Mouse (Mus musculus): ENCODE data around the gene Dpp7. TPM values are rescaled to one million over a fixed set of nuclear protein-coding genes. Genes with fewer than 3 reads are reported as not detected.

The Dpp7 gene
- 29.9 and 32.9 TPM in 2 replicates for polyA plus RNA-seq (2011; ENCODE audit: insufficient read length, low read depth, missing spikeins)

DNA sequence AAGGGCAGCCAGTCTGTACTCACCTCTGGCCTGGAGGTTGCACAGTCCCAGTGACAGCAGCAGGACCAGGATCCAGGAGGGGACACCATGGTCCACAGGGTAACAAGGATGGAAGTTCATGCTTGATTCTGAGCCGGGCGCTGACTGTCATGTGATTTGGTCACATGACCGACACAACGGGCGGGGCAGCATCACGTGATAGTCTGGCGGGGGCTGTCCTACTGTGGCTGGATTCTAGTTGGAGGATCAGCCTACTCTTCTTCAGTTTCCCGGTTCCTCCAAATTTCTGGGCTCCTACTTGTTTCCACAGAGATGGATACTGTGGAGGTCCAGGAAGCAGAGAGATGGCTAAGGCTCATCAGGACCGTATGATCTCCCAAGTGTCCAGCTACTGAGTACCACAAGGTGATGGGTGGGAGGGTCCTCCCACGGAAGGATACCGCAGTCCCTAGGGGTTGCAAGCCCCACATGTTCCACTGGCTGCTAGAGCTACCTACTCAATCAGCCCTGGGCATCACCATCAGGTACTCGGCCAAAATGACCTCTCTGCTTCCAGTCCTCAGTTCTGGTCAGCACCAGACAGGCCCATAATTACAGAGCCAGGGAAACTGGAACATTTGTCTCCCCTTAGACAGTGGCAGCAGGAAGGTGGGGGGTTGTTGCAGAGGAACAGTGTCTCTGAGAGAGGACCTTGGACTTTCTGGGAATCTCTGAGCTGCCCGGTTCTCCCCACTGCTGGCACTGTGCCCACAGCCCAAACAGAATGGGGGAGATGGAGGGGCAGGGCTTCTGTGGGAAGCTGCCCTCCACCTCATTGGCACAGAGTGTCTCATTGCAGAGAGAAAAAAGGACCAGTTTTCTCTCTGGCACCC is at the start of gene Dpp7:
TSS of gene Dpp7 (minus strand) at position 152 of the 872 bp plus-strand sequence.
- H3K4me1 ChIP-seq (ENCODE audit: control insufficient read depth, insufficient read depth, low read length), result peaks cover 2% of the 10 kb centered on the region; the same call in 1 of the 2 replicates
- TF ChIP-seq CTCF (IDR thresholded peaks at IDR 0.05; ENCODE audit: borderline replicate concordance, insufficient read depth, low read length), result no peak
- TF ChIP-seq POLR2A (IDR thresholded peaks at IDR 0.05; ENCODE audit: low read depth, low read length), result peak; percentile 63
- peak within 1 kb of the TSS; percentile 68 for H3K4me3 ChIP-seq (ENCODE audit: insufficient read depth, low read length)
- no peak within 1 kb of the TSS for H3K27ac ChIP-seq (ENCODE audit: insufficient read depth, low read length)

DNA sequence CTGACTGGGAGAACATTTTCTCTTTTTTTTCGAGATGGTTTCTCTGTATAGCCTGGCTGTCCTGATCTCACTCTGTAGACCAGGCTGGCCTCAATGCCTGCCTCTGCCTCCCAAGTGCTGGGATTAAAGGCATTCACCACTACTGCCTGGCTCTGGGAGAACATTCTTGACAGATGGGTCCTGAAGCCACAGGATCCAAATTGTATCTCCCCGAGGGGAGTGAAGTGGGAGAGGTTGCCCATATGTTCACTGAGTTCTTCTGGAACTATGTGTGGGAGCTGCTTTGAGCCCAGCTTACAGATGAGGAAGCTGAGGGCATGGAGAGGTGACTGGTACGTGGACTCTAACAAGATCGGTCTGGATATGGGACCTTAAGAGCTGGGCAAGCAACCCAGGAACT is 47.8 kb upstream of the Dpp7 start:
- TF ChIP-seq POLR2A (IDR thresholded peaks at IDR 0.05; ENCODE audit: low read depth, low read length) (no peak), CTCF (IDR thresholded peaks at IDR 0.05; ENCODE audit: borderline replicate concordance, insufficient read depth, low read length) (no peak)
- Histone ChIP-seq H3K4me3 (ENCODE audit: insufficient read depth, low read length) (peak overlapping the region; percentile 82; the same call in 1 of the 2 replicates), H3K4me1 (ENCODE audit: control insufficient read depth, insufficient read depth, low read length) (no peaks in the 10 kb centered on the region), H3K27ac (ENCODE audit: insufficient read depth, low read length) (no peak overlapping the region)

DNA sequence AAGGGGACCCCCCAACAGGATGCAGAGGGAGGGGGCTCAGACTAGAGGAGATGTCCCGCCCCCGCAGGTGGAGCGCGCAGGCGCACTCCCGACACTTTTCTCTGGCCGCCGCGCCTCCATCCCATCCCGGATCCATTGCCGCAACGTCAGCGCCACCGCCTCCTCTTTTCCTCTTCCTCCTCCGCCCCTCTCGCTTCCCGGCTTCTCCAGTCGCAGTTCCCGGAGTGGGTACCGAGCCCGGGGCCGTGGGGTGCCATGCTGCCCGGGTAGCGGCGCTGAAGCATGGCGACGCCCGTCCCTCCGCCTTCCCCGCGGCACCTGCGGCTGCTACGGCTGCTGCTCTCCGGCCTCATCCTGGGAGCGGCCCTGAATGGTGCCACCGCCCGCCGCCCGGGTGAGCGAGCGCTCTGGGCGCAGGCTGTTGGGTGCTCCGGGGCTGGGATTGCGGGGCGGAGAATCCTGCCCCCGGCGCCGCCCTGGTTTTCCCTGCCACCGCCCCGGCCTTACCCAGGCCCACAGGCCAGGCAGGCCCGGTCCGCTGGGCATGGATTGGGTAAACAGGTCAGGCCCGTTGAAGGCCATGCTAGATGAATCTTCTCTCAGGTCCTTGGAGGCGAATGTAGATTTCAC is 46.9 kb upstream of the Dpp7 start:
- TF ChIP-seq CTCF (IDR thresholded peaks at IDR 0.05; ENCODE audit: borderline replicate concordance, insufficient read depth, low read length), result no peak
- TF ChIP-seq POLR2A (IDR thresholded peaks at IDR 0.05; ENCODE audit: low read depth, low read length), result peak; percentile 70
- Histone ChIP-seq H3K4me1 (ENCODE audit: control insufficient read depth, insufficient read depth, low read length) (no peaks in the 10 kb centered on the region), H3K27ac (ENCODE audit: insufficient read depth, low read length) (no peak overlapping the region), H3K4me3 (ENCODE audit: insufficient read depth, low read length) (peak overlapping the region; percentile 82)

DNA sequence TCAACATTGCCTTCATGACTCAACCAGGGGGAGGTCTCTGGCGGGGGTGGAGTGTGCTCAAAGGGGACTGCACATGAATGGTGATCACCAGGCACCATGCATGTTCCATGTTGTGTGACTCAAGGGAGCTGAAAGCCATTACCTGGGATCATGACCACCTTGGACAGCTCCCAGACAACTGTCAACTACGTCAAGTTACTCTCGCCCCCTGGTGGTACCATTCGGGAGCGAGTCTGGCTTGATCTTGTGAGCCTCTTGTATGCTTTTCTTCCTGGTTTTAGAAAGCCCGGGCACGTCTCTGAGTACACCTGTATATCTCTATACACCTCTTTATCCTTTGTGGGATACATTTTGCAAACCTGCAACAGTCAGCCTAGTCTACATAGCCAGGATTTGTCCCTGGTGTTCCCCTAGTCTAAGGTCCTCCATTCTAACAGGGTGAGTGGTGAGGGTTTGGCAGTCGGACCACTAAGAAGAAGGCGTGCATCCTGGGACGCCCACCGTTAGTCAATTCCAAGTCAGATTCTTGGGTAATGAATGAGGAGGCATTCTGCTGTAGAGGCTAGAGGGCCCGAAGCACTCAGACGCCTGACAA is 46.3 kb upstream of the Dpp7 start:
- Histone ChIP-seq H3K4me1 (ENCODE audit: control insufficient read depth, insufficient read depth, low read length) (no peaks in the 10 kb centered on the region), H3K4me3 (ENCODE audit: insufficient read depth, low read length) (peak overlapping the region; percentile 82), H3K27ac (ENCODE audit: insufficient read depth, low read length) (no peak overlapping the region)
- TF ChIP-seq CTCF (IDR thresholded peaks at IDR 0.05; ENCODE audit: borderline replicate concordance, insufficient read depth, low read length), result peak; percentile 63; the same call in 1 of the 2 replicates
- no peak for TF ChIP-seq POLR2A (IDR thresholded peaks at IDR 0.05; ENCODE audit: low read depth, low read length)

- Histone ChIP-seq H3K4me1 (ENCODE audit: control insufficient read depth, insufficient read depth, low read length) (no peaks in the 10 kb centered on the region), H3K27ac (ENCODE audit: insufficient read depth, low read length) (no peak overlapping the region), H3K4me3 (ENCODE audit: insufficient read depth, low read length) (no peak overlapping the region)
- no peak for TF ChIP-seq POLR2A (IDR thresholded peaks at IDR 0.05; ENCODE audit: low read depth, low read length)
- peak; percentile 53; the same call in 1 of the 2 replicates for TF ChIP-seq CTCF (IDR thresholded peaks at IDR 0.05; ENCODE audit: borderline replicate concordance, insufficient read depth, low read length)
Measured at GRCm38 (mm10) chr2:25400764-25401163, 44.6 kb upstream of the Dpp7 start.

GRCm38 (mm10) chr2:25400291-25400690 is 44.1 kb upstream of the Dpp7 start:
- H3K4me1 ChIP-seq (ENCODE audit: control insufficient read depth, insufficient read depth, low read length), result no peaks in the 10 kb centered on the region
- TF ChIP-seq POLR2A (IDR thresholded peaks at IDR 0.05; ENCODE audit: low read depth, low read length) (no peak), CTCF (IDR thresholded peaks at IDR 0.05; ENCODE audit: borderline replicate concordance, insufficient read depth, low read length) (no peak)
- H3K27ac ChIP-seq (ENCODE audit: insufficient read depth, low read length), result no peak overlapping the region
- no peak overlapping the region for H3K4me3 ChIP-seq (ENCODE audit: insufficient read depth, low read length)

DNA sequence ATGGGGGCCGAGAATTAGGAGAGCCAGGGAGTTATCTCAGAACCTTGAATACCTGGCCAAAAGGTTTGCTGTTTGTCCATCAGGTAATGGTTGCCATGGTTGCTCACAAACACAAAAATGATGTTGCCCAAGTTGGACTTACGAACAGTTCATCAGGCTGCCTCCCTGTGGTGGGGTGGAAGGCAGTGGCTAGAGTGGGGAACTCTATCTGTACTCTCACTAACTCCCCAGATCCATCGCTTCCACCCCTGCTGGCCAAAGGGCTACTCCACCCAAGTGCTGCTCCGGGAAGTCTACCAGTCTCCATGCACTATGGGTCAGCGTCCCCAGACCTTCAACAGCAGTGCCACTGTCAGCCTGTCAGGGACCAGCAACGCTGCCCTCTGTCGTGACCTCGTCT is 42.9 kb upstream of the Dpp7 start, which contains the start of gene Npdc1:
TSS of gene Npdc1 (plus strand) at position 301 of the 400 bp plus-strand sequence.
- Histone ChIP-seq H3K27ac (ENCODE audit: insufficient read depth, low read length) (no peak within 1 kb of the TSS), H3K4me3 (ENCODE audit: insufficient read depth, low read length) (no peak within 1 kb of the TSS), H3K4me1 (ENCODE audit: control insufficient read depth, insufficient read depth, low read length) (peaks cover 9% of the 10 kb centered on the region)
- TF ChIP-seq POLR2A (IDR thresholded peaks at IDR 0.05; ENCODE audit: low read depth, low read length) (no peak), CTCF (IDR thresholded peaks at IDR 0.05; ENCODE audit: borderline replicate concordance, insufficient read depth, low read length) (no peak)

DNA sequence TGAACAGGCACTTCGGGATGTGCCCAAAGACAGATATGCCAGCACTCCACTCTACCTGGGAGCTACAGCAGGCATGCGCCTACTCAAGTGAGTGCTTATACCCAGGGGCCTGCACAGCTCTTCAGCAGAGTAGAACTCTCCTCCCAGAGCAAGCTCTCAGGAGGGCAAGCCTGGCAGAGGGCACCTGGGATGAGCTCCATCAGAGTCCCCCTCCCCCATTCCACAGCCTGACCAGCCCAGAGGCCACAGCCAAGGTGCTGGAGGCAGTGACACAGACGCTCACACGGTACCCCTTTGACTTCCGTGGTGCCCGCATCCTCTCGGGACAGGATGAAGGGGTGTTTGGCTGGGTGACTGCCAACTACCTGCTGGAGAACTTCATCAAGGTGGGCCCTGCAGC is 41.9 kb upstream of the Dpp7 start:
- Histone ChIP-seq H3K4me3 (ENCODE audit: insufficient read depth, low read length) (no peak overlapping the region), H3K4me1 (ENCODE audit: control insufficient read depth, insufficient read depth, low read length) (peaks cover 9% of the 10 kb centered on the region)
- no peak for TF ChIP-seq POLR2A (IDR thresholded peaks at IDR 0.05; ENCODE audit: low read depth, low read length)

GRCm38 (mm10) chr2:25397010-25397409 is 40.9 kb upstream of the Dpp7 start:
- TF ChIP-seq CTCF (IDR thresholded peaks at IDR 0.05; ENCODE audit: borderline replicate concordance, insufficient read depth, low read length), result no peak
- TF ChIP-seq POLR2A (IDR thresholded peaks at IDR 0.05; ENCODE audit: low read depth, low read length), result no peak

More for the DNA sequence above, 41.9 kb upstream of the Dpp7 start:
- H3K27ac ChIP-seq (ENCODE audit: insufficient read depth, low read length), result no peak overlapping the region

More at GRCm38 (mm10) chr2:25397010-25397409, 40.9 kb upstream of the Dpp7 start:
- H3K27ac ChIP-seq (ENCODE audit: insufficient read depth, low read length), result no peak overlapping the region
- no peak overlapping the region for H3K4me3 ChIP-seq (ENCODE audit: insufficient read depth, low read length)
- peaks cover 9% of the 10 kb centered on the region for H3K4me1 ChIP-seq (ENCODE audit: control insufficient read depth, insufficient read depth, low read length)
